Mouse (Mus musculus) activated CD4-positive, CD25-positive, alpha-beta regulatory T cell, adult 4 months (primary cell): ENCODE data around the gene Hspb6. TPM values are rescaled to one million over a fixed set of nuclear protein-coding genes. Genes with fewer than 3 reads are reported as not detected.
A peak's percentile ranks its signal among the peaks of the same experiment; 100 is the strongest.

Experiments
- ATAC-seq: one replicate; pipeline ENCODE4 v1.8.0; 2017
- polyA plus RNA-seq, 2 experiments: library from polyadenylated mRNA; unstranded; fragments of 100-300 nt; shearing (Covaris generic); gene quantifications; one replicate each; pipeline ENCODE4 v1.2.1; 2017

The Hspb6 gene
- polyA plus RNA-seq, 2 experiments from 2014 or later: 1.8 to 2.5 TPM

GRCm38 (mm10) chr7:30553810-30554584, 2.0 kb downstream of the Hspb6 start:
- ATAC-seq: no peak

GRCm38 (mm10) chr7:30556894-30557536, 5.0 kb downstream of the Hspb6 start:
- no peak for ATAC-seq

GRCm38 (mm10) chr7:30557901-30558514, 6.0 kb downstream of the Hspb6 start:
- no peak for ATAC-seq

GRCm38 (mm10) chr7:30558656-30559442, 6.9 kb downstream of the Hspb6 start:
- ATAC-seq: no peak

- peak; percentile 72 for ATAC-seq
These were observed 7.5 kb downstream of the Hspb6 start, which contains the start of gene Lin37 for GRCm38 (mm10) chr7:30559443-30559954. Lin37 (minus strand) TSS chr7:30559838.

GRCm38 (mm10) chr7:30560296-30560695, 8.3 kb downstream of the Hspb6 start:
- ATAC-seq: no peak

- no peak for ATAC-seq
These were observed 10.6 kb downstream of the Hspb6 start for GRCm38 (mm10) chr7:30562526-30563116.

- peak; percentile 55 for ATAC-seq
These were observed 11.3 kb downstream of the Hspb6 start, which contains the start of the genes U2af1l4, Gm49396 and Psenen for GRCm38 (mm10) chr7:30563117-30563905. U2af1l4 (plus strand) TSS chr7:30563301. Gm49396 (plus strand) TSS chr7:30563344. Psenen (minus strand) TSS chr7:30563627.

GRCm38 (mm10) chr7:30563906-30564280, 11.9 kb downstream of the Hspb6 start:
- peak; percentile 50 for ATAC-seq

- peak; percentile 56 for ATAC-seq
These were observed 13.1 kb downstream of the Hspb6 start, which contains the start of gene Igflr1 for GRCm38 (mm10) chr7:30564970-30565571. Igflr1 (plus strand) TSS chr7:30565427.

- no peak for ATAC-seq
These were observed 14.1 kb downstream of the Hspb6 start for GRCm38 (mm10) chr7:30566033-30566432.

- ATAC-seq: no peak
These were observed 15.6 kb downstream of the Hspb6 start for GRCm38 (mm10) chr7:30567555-30567954.

- ATAC-seq: no peak
These were observed 20.4 kb downstream of the Hspb6 start for GRCm38 (mm10) chr7:30572389-30572788.

- no peak for ATAC-seq
These were observed 21.0 kb downstream of the Hspb6 start for GRCm38 (mm10) chr7:30572969-30573368.

- ATAC-seq: no peak
These were observed 28.0 kb downstream of the Hspb6 start for GRCm38 (mm10) chr7:30579950-30580349.

- no peak for ATAC-seq
These were observed 29.6 kb downstream of the Hspb6 start for GRCm38 (mm10) chr7:30581547-30581946.

- no peak for ATAC-seq
These were observed 32.4 kb downstream of the Hspb6 start for GRCm38 (mm10) chr7:30584339-30584738.

GRCm38 (mm10) chr7:30585170-30585569, 33.2 kb downstream of the Hspb6 start:
- ATAC-seq: no peak

GRCm38 (mm10) chr7:30586455-30587020, 34.6 kb downstream of the Hspb6 start:
- ATAC-seq: no peak
